Mouse (Mus musculus) hindbrain, postnatal 0 days (tissue): ENCODE measurements around the gene Emb. TPM values are rescaled to one million over a fixed set of nuclear protein-coding genes. Genes with fewer than 3 reads are reported as not detected.
A peak's percentile ranks its signal among the peaks of the same experiment; 100 is the strongest.

Source experiments
- ATAC-seq: fragments of 200-750 bp; cut with Nextera tagmentation; 2 replicates; pipeline ENCODE4 v1.8.0; 2017; ENCODE audit warnings: mild to moderate bottlenecking, moderate TSS enrichment, moderate library complexity
- DNase-seq: peaks from one replicate; pipeline ENCODE4 v3.0.0-alpha.2; 2015; ENCODE audit warnings: low spot score
- H3K27ac ChIP-seq: fragments of 300-500 bp; sonication (generic); 2 replicates; pipeline ENCODE4 v1.5.1; 2014; ENCODE audit warnings: mild to moderate bottlenecking
- H3K27me3 ChIP-seq: fragments of 300-500 bp; sonication (generic); 2 replicates; pipeline ENCODE4 v1.6.1; 2014; ENCODE audit warnings: low read length, mixed read lengths; ENCODE audit not compliant: insufficient read depth
- H3K36me3 ChIP-seq: fragments of 300-500 bp; sonication (generic); 2 replicates; pipeline ENCODE4 v1.6.1; 2014; ENCODE audit warnings: low read length, mixed read lengths; ENCODE audit not compliant: insufficient read depth
- H3K4me1 ChIP-seq: fragments of 300-500 bp; sonication (generic); 2 replicates; pipeline ENCODE4 v1.6.1; 2014; ENCODE audit warnings: antibody characterized with exemption, low read length, mixed read lengths; ENCODE audit not compliant: insufficient read depth
- H3K4me2 ChIP-seq: fragments of 300-500 bp; sonication (generic); 2 replicates; pipeline ENCODE4 v1.6.1; 2014; ENCODE audit warnings: low read depth, mild to moderate bottlenecking, low read length, moderate library complexity, mixed read lengths
- H3K4me3 ChIP-seq: fragments of 300-500 bp; sonication (generic); 2 replicates; pipeline ENCODE4 v1.5.1; 2014; ENCODE audit warnings: low read length
- H3K9ac ChIP-seq: fragments of 300-500 bp; sonication (generic); replicated peaks from 2 replicates; pipeline ENCODE4 v1.6.1; 2014; ENCODE audit warnings: mild to moderate bottlenecking, low read length, moderate library complexity, mixed read lengths
- H3K9me3 ChIP-seq: fragments of 300-500 bp; sonication (generic); 2 replicates; pipeline ENCODE4 v1.6.1; 2016; ENCODE audit warnings: low read length, mixed read lengths
- CTCF ChIP-seq: IDR thresholded peaks from 2 replicates; pipeline ENCODE4 v1.5.1; 2016; ENCODE audit warnings: antibody characterized with exemption, control low read depth, low read depth
- WGBS: fragments of 180-500 bp; shearing (Covaris S2); extraction: QIAGEN DNeasy Blood & Tissue Kit; methylation state at CpG from one replicate; pipeline ENCODE4 v1.1.7; 2014; 5-methylcytosine and 5-hydroxymethylcytosine counted together
- polyA plus RNA-seq: library from polyadenylated mRNA; unstranded; fragments of >200 nt; fragmentation: Nextera tagmentation; extraction: Ambion mirVana; gene quantifications from 2 replicates; pipeline ENCODE4 v1.2.1, GENCODE M21; 2015
- total RNA-seq: library from RNA; depleted of rRNA; stranded (reverse); fragments of >200 nt; gene quantifications from 2 replicates; pipeline ENCODE4 v1.2.3, GENCODE M21; 2014

The Emb gene
- total and polyA plus RNA-seq, 2 experiments from 2014 or later, result 10.8 to 18.1 TPM

DNA sequence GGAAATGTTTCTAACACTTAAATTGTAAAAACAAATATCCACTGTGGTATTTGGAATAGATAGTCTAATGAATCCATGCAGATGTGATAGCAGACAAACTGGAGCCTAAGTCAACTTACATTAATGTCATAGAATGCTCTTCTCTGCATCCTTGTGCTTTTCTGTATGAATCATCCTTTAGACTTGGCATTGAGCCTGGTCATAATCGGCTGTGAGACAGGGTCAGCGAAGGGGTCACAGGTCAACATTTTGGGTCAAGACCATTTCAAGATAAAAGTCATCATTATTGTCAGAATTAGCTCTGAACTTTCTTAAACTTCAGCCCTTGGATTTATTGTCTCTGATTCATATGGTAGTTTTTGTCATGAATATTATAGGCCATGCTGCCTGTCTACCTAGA is 57.8 kb downstream of the Emb start:
- Histone ChIP-seq H3K36me3 (no peaks in the 10 kb centered on the region), H3K9ac (no peak overlapping the region), H3K4me1 (no peaks in the 10 kb centered on the region), H3K27ac (no peak overlapping the region), H3K27me3 (no peaks in the 10 kb centered on the region), H3K4me2 (no peak overlapping the region), H3K9me3 (no peaks in the 10 kb centered on the region), H3K4me3 (no peak overlapping the region)
- TF ChIP-seq CTCF, result no peak
- no peak for DNase-seq
- no peak for ATAC-seq
- WGBS, result 61% methylated on average over 2 of the region's 2 CpGs

DNA sequence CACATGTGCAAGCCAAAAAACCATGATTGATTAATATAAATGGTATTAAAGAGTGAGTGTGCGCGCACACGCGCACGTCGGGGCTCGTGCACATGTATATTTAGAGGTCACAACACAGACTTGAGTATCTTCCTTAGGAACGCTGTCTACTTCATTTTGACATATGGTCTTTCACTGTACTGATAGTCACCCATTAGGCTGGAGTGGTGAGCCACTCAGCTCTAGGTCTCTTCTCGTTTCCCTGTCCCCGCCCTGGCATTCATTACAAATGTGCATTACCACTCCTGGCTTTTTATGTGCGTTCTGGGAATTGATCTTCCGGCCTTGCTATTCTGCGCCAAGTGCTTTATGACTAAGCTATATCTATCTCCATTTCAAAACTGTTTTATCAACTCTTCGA is 59.6 kb downstream of the Emb start:
- Histone ChIP-seq H3K9ac (no peak overlapping the region), H3K9me3 (no peaks in the 10 kb centered on the region), H3K4me1 (no peaks in the 10 kb centered on the region), H3K4me2 (no peak overlapping the region), H3K27ac (no peak overlapping the region), H3K27me3 (no peaks in the 10 kb centered on the region), H3K4me3 (no peak overlapping the region), H3K36me3 (no peaks in the 10 kb centered on the region)
- DNase-seq, result no peak
- TF ChIP-seq CTCF, result no peak
- 94% methylated on average over 14 of the region's 14 CpGs for WGBS
- ATAC-seq, result no peak

DNA sequence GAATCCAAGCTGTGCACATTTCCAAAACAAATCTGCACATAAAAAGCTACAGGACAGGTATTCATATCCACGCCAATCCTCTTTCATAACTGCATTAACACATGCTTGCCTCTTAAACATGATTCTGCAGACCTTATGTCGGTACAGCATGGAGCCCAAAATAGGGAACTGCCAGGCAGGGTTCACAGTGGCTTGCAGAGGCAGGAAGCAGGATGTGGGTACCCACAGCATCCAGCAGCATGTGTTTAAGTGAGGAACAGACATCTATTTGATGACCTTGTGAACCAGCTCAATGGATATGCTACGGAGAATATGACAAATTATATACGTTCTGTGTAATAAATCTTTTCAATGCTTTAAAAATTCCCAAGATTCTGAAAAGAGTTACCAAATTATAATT is 75.7 kb downstream of the Emb start:
- no peaks in the 10 kb centered on the region for H3K36me3 ChIP-seq

GRCm38 (mm10) chr13:117286939-117287338 is 78.6 kb downstream of the Emb start:
- peak; percentile 28 for TF ChIP-seq CTCF
- Histone ChIP-seq H3K36me3 (no peaks in the 10 kb centered on the region), H3K9me3 (no peaks in the 10 kb centered on the region), H3K27me3 (no peaks in the 10 kb centered on the region), H3K4me3 (no peak overlapping the region), H3K9ac (no peak overlapping the region), H3K4me2 (no peak overlapping the region), H3K4me1 (no peaks in the 10 kb centered on the region), H3K27ac (no peak overlapping the region)
- DNase-seq (no peak), ATAC-seq (no peak)
- WGBS, result 96% methylated on average over 2 of the region's 2 CpGs

More for the DNA sequence above, 75.7 kb downstream of the Emb start:
- H3K4me1 ChIP-seq, result no peaks in the 10 kb centered on the region
- ATAC-seq (no peak), DNase-seq (no peak)
- no peak overlapping the region for H3K4me2 ChIP-seq
- no peak for TF ChIP-seq CTCF
- no peaks in the 10 kb centered on the region for H3K27me3 ChIP-seq
- H3K4me3 ChIP-seq, result no peak overlapping the region
- H3K9me3 ChIP-seq, result no peaks in the 10 kb centered on the region
- 88% methylated on average over 4 of the region's 4 CpGs for WGBS
- no peak overlapping the region for H3K9ac ChIP-seq
- H3K27ac ChIP-seq, result no peak overlapping the region

GRCm38 (mm10) chr13:117287400-117287799 is 79.1 kb downstream of the Emb start:
- Histone ChIP-seq H3K27me3 (no peaks in the 10 kb centered on the region), H3K4me3 (no peak overlapping the region), H3K27ac (no peak overlapping the region), H3K9ac (no peak overlapping the region), H3K4me2 (no peak overlapping the region), H3K9me3 (no peaks in the 10 kb centered on the region), H3K36me3 (no peaks in the 10 kb centered on the region), H3K4me1 (no peaks in the 10 kb centered on the region)
- DNase-seq (no peak), ATAC-seq (no peak)
- peak; percentile 7; the same call in 1 of the 2 replicates for TF ChIP-seq CTCF
- 95% methylated on average over 6 of the region's 6 CpGs for WGBS

- Histone ChIP-seq H3K27ac (no peak overlapping the region), H3K4me2 (peak overlapping the region; percentile 47), H3K4me1 (no peaks in the 10 kb centered on the region), H3K9me3 (no peaks in the 10 kb centered on the region), H3K27me3 (no peaks in the 10 kb centered on the region), H3K36me3 (no peaks in the 10 kb centered on the region), H3K4me3 (0 out of 2 replicates have a peak overlapping the region, but pooled peaks have one; percentile 2), H3K9ac (0 out of 2 replicates have a peak overlapping the region, but pooled peaks have one; percentile 5)
- WGBS, result 30% methylated on average over 17 of the region's 17 CpGs
- ATAC-seq, result peak; percentile 91
- peak; percentile 92 for TF ChIP-seq CTCF
- DNase-seq, result peak; percentile 89
Observed at GRCm38 (mm10) chr13:117289494-117290270, 81.3 kb downstream of the Emb start.
